Mouse (Mus musculus) urinary bladder, postnatal 25 days (tissue): ENCODE results near the gene Tmem176b.
"Not testable (repeated sequence)": the region's sequence is repeated elsewhere in the genome, so short reads cannot be mapped to it uniquely, and the experiment has no call there.

Experiments used
- DNase-seq: peaks from one replicate; pipeline ENCODE4 v3.0.0; 2022; ENCODE audit warnings: low spot score

Gene Tmem176b

DNA sequence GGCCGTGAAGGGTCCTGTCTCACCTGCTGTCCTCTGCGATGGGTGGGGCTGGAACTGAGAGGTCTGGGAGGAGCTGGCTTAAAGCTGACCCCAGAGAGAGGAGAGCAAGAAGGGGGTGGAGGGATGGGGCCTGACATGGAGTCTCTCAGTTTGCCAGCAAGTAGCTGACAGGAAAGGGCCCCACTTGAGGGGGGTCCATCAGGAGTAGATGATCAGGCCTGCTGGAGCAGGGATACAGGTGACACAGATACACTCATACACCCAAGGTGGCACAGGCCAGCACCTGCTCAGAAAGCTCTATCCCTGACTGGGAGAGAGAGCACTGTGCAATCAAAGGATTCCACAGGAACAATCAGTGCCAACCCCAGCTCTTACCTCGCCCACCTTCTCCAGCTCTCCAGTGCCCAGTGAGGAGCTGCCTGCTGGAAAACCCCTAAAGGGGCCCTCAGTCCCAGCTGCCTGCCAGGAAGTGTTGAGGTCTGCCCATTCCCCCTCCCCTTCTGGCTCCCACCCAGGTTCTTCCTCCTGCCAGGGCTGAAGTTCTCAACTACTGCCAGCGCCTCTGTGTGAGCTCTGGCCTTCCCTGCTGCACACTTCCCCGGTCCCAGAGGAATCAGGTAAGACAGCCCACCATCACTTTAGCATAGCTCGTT, at the start of gene Tmem176b:
Tmem176b (minus strand) TSS at position 524 of the 653 bp plus-strand sequence.
- DNase-seq: peak; percentile 92

DNA sequence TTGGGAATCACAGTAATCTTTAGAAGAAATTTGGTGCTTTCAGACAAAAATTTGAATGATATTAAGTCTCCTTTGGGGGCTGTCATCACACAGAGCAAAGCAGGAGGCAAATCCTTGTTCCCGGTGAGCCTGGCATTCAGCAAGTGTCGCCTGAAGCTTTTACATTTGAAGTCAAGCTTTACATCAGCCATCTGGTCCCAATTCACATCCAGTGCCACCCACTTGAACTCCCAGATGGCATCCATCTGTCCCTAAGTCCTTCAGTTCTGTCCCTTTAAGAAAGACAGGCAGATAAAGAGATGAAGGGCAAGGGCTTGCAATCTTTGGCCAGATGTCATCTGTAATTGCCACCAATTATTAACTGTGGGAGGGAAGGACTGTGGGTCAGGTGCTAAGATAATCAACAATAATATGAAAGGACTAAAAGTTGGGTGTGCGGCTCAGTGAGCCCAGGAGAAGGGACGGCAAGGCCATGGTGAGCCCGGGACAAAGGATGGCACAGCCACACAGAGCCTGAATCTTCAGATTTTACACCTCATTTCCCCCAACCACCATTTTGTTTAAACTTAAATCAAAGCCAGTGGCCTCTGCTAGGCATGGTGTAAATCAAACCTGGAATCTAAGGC, 35.3 kb upstream of the Tmem176b start:
- no peak for DNase-seq

DNA sequence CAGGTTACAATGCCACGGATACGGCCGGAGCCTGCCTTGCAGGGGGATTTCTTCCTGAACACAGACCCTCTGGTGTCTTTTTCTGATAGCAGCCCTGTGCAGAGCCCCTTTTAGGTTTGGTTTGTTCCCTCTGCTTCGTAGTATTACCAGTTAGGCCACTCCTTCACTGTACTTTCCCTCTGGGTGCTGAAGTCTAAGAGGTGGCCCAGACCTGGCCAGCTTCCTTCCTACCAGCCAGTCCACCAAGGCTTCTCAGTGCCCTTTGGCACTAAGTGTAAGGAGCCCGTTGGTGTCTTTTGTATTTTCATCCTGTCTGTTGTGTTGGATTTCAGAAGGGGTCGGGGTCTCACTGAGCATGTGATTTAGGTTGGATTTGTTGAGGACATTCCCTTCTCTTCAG, 34.2 kb upstream of the Tmem176b start:
- DNase-seq: no peak

DNA sequence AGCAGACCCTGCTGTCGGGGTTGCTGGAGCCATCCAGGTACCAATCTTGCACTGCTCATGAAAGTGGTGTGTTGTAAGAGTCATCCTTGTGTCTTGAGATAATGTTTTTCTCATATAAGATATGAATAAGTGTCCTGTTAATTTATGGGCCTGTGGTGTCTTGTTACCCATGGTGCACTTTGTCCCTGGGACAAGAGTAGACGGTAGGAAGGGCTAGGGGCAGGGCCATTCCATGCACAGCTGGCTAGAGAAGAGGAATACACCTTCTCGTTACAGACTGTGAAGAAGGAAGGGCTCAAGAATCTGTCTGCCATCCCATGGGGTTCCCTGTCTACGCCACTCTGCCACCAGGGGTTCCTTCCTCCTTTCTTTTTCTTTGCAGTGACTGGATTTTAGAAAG, 33.3 kb upstream of the Tmem176b start:
- no peak for DNase-seq

DNA sequence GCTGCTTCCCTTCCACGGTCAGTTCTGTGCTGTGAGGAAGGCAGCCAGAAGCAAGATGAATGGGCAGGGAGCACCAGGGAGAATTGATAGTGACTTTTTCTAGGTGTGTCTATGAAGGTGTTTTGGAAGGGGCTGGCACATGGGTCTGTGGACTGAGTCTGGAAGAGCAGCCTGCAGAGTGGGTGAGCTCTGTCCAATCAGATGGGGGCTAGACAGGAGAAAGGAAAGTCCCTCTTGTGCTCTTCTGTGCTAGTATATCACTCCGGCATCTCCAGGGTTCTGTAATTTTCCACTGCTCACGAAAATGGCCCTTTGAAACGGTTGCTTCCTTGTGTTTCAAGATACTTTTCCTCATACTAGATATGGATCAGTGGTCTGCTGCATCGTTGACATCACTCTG, 31.3 kb upstream of the Tmem176b start, which contains the start of gene Aoc1:
Aoc1 (plus strand) TSS at position 301 of the 400 bp plus-strand sequence.
- DNase-seq: no peak

DNA sequence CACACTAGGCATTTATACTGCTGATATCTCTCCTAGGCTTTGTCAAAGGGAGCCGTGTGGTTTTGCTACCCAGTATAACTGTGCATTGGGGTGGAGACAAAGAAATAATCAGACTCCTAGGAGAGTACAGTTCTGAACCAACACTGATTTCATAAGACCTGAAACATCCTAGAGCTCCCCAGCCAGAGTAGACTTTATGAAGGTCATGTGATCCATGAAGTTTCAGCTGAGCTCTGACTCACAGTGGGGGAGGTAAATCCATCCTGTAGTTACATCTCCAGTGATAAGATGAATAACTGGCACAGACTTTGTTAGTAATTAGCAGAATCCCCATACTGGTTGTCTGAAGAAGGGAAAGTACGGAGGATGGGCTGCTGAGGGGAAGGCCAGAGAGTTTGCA, 28.5 kb upstream of the Tmem176b start:
- no peak for DNase-seq

DNA sequence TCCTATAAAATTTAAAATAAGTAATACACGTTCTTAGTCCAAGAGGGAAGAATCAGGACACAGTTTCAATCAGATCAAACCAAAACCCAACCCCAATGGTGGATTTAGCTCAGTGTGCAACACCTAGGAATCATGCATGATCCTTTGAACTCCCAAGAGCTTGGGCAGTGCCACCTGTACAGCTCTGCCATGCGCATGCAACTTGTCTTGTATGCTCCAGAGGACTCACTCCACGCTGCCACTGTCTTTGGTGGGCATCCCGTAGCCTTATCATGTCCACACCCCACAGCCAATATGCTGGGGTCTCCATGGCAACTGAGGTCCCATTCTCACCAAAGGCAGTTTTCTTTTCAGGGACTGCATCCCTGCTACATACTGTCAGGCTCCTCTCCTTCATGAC, 25.9 kb upstream of the Tmem176b start:
- DNase-seq: no peak

DNA sequence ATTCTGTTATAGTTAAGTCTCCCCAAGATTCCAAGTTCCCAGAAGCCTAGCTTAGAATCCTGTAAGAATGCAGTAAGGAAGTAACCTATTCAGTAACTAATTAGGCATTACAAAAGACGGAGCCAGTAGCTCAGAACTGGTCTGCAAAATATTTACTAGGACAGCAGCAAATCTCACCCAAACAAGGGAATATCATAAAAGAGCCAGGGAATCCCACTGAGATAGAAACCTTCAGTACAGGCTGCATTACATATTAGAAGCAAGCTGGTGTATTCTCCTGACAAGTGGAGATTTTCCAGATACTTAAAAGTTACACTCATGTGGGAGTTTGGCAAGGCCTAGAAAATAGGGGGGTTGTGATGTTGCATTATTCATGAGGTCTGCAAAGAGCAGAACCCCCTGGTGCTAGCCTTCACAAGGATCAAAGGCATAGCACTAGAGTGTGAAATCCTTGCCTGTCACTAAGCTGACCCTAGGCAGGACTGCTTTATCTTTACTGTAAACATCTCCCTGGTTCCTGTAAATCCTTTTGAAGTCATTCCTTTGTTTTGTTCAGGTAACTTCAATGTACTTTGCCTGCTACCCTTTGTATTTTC, 25.2 kb upstream of the Tmem176b start:
- DNase-seq: not testable (repeated sequence)

DNA sequence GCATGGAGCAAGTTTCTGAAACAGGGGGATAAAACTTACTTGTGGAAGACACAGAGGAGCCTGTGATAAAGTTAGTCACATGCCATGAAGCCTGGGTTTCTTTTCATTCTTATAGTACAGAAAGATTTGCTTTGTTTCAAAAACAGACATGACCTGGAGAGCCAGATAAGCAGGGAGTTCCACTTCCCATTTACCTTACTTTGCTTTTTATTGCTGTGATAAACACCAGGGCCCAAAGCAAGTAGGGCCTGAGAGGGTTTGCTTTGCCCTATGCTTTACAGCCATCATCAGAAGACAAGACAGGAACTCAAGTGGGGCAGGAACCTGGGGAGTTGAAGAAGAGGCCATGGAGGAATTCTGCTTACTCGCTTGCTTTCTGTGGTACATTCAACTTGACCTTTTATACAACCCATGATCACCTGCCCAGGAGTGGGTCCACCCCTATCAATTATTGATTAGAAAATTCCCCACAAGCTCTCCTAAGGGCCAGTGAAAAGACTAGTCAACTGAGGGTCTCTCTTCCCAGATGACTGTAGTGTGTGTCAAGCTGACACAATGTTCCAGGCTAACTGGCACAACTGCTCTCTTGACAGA, 24.0 kb upstream of the Tmem176b start:
- DNase-seq: no peak

DNA sequence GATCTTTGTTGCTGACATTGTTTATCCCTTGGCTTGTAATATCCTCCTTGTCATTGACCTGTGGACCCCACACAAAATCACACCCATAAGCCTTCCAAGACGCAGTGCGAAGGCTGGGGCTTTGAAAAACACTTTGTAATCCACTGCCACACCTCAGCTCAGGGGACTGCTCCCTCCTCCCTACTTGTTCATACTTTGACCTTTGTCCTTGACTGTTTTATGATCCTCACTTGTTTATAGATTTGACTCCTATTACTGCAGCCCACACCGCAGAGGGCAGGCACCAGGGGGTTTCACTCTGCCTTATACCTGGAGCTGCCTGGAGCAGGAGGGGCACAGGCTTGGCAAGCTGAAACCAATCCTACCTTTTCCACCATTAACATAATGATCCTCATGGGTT, 23.4 kb upstream of the Tmem176b start:
- DNase-seq: no peak

DNA sequence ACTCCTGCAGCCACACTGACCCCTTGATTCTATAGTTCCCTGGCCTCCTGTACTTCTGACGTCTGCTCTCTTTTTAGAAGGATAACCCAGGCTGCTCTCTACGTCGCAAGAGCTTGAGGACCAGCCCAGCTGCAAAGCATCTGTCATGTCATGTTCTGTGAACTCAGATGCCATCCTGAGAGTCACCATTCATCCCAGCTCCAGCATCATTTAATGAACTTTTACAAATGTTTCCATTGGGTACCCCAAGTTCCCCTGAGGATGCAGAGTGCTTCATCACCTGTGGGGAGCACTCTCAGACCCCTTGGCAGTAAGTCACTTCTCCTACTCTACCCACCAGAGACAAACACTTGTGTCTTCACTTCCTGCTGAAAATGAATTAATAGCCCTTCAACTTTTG, 22.9 kb upstream of the Tmem176b start:
- DNase-seq: no peak

DNA sequence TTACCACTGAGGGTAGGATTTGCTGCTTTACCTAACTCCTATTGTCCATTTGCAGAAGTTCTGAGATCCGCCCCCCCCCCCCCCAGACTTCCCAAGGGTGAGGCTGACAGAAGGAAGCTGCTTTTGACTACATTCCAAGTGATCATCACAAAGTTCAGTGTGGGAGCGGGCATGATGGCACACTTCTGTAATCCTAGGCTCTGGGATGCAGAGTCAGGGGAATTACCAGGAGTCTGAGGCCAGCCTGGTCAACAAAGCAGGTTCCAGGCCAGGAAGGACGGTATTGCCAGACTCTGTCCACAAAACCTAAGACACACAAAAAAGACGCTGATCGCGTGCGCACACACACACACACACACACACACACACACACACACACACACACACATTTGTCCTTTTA, 22.2 kb upstream of the Tmem176b start:
- no peak for DNase-seq

DNA sequence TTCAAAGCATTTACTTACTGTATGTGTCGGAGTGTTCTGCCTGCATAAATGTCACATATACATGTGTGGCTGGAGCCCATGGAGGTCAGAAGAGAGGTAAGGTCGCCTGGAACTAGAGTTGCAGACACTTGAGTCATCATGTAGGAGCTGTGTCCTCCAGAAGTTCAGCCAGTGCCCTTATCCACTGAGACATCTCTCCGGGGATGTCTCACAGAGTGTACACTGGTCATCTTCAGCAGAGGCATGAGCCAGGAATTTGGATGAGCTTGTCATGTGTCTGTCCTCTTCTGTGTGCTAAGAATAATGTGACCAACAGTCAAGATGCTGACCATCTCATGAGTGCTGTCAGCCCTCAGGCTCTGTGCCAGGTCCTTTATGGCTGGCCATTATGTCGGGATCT, 21.5 kb upstream of the Tmem176b start:
- no peak for DNase-seq

DNA sequence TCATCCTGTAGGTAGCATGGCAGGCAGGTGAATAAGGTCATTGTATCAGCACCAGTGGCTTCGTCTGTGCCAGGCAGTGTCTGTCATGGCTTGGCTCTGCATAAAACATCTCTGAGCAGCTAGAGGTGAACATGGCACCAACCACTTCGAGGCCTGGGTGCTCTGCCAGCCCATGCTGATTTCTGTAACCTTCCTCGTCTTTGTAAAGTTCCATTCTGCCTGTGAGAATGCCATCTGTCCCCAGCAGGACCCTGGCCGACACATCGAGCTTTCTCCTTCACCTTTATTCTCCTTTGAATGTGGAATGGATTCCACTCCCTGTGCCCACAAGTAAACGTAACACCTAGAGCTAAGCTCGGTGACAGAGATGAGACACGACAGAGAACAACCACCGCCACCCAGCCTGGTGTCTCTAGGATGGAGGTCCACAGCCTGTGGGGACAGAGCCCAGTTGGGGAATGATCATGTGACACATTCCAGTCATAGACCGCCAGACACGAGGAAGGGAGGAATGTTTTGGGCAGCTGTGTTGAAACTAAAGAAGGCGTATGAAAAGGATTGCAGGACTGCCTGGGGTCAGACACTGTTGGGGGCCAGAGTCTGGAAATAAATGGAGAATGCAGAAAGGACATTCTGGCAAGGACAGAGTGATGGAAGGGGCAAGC, 20.5 kb upstream of the Tmem176b start:
- no peak for DNase-seq

DNA sequence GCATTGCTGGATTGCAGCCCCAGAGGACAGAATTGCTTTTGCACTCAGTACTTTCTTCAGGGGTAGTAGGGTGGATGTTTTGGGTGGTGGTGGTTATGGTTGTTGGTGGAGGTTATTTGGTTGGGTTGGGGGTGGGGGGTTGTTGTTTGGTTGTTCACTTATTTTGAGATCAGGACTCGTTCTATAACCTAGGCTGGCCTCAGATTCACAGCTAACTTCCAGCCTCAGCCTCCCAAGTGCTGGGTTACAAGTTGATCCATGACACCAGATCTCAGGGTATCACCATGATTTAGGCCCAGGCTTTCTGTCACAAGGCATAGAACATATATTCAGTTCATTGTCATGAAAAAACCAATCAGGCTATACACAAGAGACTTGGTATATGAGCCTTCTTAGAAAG, 19.6 kb upstream of the Tmem176b start:
- DNase-seq: no peak

DNA sequence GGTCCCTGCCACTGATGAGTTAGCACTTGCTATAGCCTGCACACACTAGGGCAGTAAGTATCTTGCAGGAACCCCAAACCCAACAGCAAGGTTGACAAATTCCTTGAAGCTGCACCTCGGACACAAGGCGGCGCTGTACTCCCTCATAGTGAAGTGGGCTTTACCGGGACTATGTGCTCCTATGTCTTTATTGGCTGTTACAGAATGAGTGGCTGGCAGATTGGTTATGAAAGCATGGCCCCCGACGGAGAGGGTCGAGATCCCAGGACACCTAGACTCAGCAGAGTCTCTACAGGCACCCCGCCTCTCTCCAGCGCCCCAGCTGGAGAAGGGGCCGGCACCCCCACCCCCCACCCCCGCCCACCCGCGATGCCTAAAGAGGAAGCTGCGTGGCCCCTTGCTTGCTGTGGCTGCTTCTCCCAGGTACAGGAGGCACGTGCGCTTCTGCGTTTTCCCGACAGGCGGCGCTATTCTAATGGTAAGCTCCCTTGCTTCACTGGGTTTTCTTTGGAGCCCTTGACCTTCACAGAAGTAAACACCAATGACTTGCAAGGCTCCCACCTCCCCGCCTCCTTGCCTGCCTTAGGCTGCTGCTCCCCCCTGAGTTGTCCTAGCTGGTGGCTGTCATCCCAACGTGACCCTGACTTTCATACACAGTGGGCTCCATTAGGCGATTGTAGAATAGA, 19.0 kb upstream of the Tmem176b start:
- DNase-seq: peak; percentile 61

DNA sequence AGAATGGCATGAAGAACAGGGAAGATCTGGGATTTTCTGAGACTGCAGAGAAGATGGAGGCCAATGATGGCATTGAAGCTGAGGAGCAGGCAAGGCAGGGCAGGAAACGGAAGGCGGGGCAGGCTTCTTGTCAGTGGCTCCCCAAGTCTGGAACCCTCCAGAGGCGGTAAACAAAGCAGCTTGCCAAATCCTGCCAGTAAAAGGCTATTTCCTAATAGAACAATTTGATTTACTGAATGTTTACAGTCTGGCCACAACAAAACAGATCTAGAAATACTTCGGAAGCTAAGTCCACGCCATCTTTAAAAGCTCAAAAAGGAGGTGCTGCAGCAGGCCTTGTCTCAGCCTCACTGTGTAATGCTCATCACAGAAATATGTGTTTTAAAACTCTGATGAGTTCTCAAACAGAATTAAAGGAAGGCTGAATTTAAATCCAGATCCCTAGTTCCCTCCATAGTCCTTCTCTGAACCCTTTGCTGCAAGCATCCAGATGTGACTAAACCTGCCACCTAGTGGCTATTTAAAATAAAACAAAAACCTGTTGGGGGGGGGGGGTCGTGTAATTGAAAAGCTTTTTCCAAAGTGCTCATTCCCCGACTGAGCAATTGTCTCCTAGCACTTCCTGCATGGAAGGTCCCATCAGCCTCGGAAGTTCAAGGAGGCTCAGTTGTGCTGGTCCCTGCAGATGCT, 16.5 kb upstream of the Tmem176b start:
- peak; percentile 28 for DNase-seq

DNA sequence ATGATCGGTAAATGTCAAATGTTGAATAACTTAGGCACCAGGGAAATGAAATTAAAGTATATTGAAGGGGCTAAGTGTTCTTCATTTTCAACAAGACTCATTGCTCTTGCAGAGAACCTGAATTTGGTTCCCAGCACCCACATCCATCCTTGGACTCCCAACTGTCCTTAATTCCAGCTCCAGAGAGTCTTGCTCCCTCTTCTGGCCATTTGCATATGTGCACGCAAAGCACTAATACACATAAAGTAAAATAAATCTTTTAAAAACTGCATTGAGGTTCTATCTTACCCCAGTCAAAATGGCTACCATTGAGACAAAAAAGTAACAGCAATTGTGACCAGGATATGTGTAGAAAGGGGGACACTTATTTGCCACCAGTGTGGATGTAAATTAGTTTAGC, 12.9 kb upstream of the Tmem176b start:
- DNase-seq: no peak

DNA sequence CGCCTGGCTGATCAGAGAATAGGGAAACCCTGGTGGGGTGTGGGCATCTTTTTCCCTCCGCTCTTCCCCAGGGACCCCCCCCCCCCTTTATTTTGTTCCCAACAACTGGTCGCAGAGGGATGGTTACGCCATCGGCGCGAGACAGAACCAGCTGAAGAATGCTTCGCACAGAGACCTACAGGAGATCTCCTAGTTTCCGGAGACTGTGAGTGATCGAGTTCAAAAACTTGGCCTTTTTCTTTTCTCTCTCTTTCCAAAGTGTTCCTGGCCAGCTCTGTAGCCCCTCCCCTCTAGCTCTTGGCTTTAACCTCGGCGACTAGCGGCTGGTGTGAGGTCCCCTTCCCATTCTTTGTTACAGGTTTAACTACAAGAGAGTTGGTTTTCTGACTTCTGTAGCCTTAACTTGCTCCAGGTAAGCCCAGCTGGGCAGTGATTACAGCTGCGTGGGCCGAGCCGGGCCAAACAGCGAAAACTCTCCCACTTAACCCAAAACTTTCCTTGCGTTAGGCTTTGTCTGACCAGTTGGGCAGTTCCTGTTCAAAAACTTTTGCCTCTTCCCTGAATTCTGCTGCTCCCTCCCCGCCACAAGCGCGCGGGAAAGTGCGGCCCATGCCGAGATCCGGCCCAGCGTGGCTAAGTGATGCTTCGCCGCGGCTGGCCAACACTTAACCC, 10.7 kb upstream of the Tmem176b start:
- DNase-seq: peak; percentile 33

DNA sequence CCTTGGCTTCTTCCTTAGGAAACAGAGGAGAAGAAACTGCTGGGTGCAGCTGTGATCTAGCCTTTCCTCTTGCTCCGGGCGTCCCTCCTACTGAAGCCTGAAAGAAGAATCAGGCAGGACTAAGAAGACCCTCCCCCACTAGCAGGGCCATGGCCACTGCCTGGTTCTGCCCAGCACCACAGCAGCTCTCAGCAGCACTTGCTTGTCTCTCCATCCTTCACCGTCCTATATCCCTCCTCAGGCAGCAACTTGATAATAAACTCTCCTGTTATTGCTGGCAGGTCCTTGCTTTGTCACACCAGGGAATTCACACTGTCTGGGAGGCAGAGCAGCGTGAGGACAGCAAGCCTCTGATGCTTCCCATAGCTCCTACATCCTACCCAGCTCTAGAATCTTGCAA, 3.8 kb upstream of the Tmem176b start:
- no peak for DNase-seq
